Mouse (Mus musculus) hindbrain, postnatal 0 days (tissue): ENCODE data around the gene Abhd2. TPM values are rescaled to one million over a fixed set of nuclear protein-coding genes. Genes with fewer than 3 reads are reported as not detected.
A peak's percentile ranks its signal among the peaks of the same experiment; 100 is the strongest.

Experiments used
- ATAC-seq: fragments of 200-750 bp; cut with Nextera tagmentation; 2 replicates; pipeline ENCODE4 v1.8.0; 2017; ENCODE audit warnings: mild to moderate bottlenecking, moderate TSS enrichment, moderate library complexity
- DNase-seq: peaks from one replicate; pipeline ENCODE4 v3.0.0-alpha.2; 2015; ENCODE audit warnings: low spot score
- H3K27ac ChIP-seq: fragments of 300-500 bp; sonication (generic); 2 replicates; pipeline ENCODE4 v1.5.1; 2014; ENCODE audit warnings: mild to moderate bottlenecking
- H3K27me3 ChIP-seq: fragments of 300-500 bp; sonication (generic); 2 replicates; pipeline ENCODE4 v1.6.1; 2014; ENCODE audit warnings: low read length, mixed read lengths; ENCODE audit not compliant: insufficient read depth
- H3K36me3 ChIP-seq: fragments of 300-500 bp; sonication (generic); 2 replicates; pipeline ENCODE4 v1.6.1; 2014; ENCODE audit warnings: low read length, mixed read lengths; ENCODE audit not compliant: insufficient read depth
- H3K4me1 ChIP-seq: fragments of 300-500 bp; sonication (generic); 2 replicates; pipeline ENCODE4 v1.6.1; 2014; ENCODE audit warnings: antibody characterized with exemption, low read length, mixed read lengths; ENCODE audit not compliant: insufficient read depth
- H3K4me2 ChIP-seq: fragments of 300-500 bp; sonication (generic); 2 replicates; pipeline ENCODE4 v1.6.1; 2014; ENCODE audit warnings: low read depth, mild to moderate bottlenecking, low read length, moderate library complexity, mixed read lengths
- H3K4me3 ChIP-seq: fragments of 300-500 bp; sonication (generic); 2 replicates; pipeline ENCODE4 v1.5.1; 2014; ENCODE audit warnings: low read length
- H3K9ac ChIP-seq: fragments of 300-500 bp; sonication (generic); replicated peaks from 2 replicates; pipeline ENCODE4 v1.6.1; 2014; ENCODE audit warnings: mild to moderate bottlenecking, low read length, moderate library complexity, mixed read lengths
- H3K9me3 ChIP-seq: fragments of 300-500 bp; sonication (generic); 2 replicates; pipeline ENCODE4 v1.6.1; 2016; ENCODE audit warnings: low read length, mixed read lengths
- CTCF ChIP-seq: IDR thresholded peaks from 2 replicates; pipeline ENCODE4 v1.5.1; 2016; ENCODE audit warnings: antibody characterized with exemption, control low read depth, low read depth
- WGBS: fragments of 180-500 bp; shearing (Covaris S2); extraction: QIAGEN DNeasy Blood & Tissue Kit; methylation state at CpG from one replicate; pipeline ENCODE4 v1.1.7; 2014; 5-methylcytosine and 5-hydroxymethylcytosine counted together
- polyA plus RNA-seq: library from polyadenylated mRNA; unstranded; fragments of >200 nt; fragmentation: Nextera tagmentation; extraction: Ambion mirVana; gene quantifications from 2 replicates; pipeline ENCODE4 v1.2.1, GENCODE M21; 2015
- total RNA-seq: library from RNA; depleted of rRNA; stranded (reverse); fragments of >200 nt; gene quantifications from 2 replicates; pipeline ENCODE4 v1.2.3, GENCODE M21; 2014

Gene Abhd2
- total and polyA plus RNA-seq, 2 experiments from 2014 or later = 23.9 to 92.3 TPM

DNA sequence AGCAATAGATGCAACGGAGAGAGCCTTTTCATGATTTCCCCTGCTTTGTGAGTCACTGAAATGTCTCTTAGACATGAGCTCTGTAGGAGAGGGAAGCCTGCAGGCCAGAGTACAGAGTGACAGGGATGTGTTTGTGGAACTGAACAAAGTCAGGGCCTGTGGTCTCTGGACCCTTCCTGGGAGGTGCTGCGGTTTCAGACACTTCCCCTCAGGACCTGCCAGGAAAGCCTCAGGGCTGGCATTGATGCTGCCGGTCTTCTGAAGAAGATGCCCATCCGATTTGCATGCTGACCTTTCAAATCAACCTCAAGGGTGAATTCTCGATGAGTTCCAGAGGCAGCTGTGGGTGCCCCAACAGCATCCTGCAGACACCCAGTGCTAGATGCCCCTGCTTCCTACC, 41.5 kb downstream of the Abhd2 start:
- Histone ChIP-seq H3K4me3 (no peak overlapping the region), H3K4me2 (no peak overlapping the region), H3K9ac (no peak overlapping the region), H3K36me3 (no peaks in the 10 kb centered on the region), H3K27me3 (no peaks in the 10 kb centered on the region), H3K9me3 (no peaks in the 10 kb centered on the region), H3K4me1 (peaks cover 49% of the 10 kb centered on the region), H3K27ac (0 out of 2 replicates have a peak overlapping the region, but pooled peaks have one; percentile 46)
- DNase-seq = no peak
- TF ChIP-seq CTCF = no peak
- no peak for ATAC-seq
- WGBS = 46% methylated on average over 5 of the region's 5 CpGs

DNA sequence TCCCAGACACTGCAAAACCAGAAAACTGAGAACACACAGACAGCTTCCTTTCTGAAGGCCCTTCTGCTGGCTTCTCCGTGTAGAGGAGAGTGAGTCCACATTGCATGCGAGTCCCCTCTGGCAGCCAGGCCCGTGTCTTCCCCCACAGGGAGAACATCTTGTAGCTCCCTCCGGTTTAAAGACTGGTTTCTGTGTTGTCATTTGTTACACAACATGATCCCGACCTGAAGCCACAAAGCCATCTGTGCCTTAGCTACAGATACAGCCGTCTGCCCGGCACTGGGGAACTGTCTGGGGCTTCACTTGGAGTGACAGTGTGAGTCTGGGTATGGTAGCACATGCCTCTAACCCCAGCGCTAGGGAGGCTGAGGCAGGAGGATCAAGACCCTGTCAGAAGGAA, 42.1 kb downstream of the Abhd2 start:
- no peak for TF ChIP-seq CTCF
- H3K9ac ChIP-seq = no peak overlapping the region
- DNase-seq (no peak), ATAC-seq (no peak)
- peak overlapping the region; percentile 46 for H3K27ac ChIP-seq
- 33% methylated on average over 8 of the region's 8 CpGs for WGBS
- no peaks in the 10 kb centered on the region for H3K36me3 ChIP-seq
- H3K4me2 ChIP-seq = no peak overlapping the region
- H3K4me1 ChIP-seq = peaks cover 45% of the 10 kb centered on the region
- H3K9me3 ChIP-seq = no peaks in the 10 kb centered on the region
- no peaks in the 10 kb centered on the region for H3K27me3 ChIP-seq
- H3K4me3 ChIP-seq = no peak overlapping the region

DNA sequence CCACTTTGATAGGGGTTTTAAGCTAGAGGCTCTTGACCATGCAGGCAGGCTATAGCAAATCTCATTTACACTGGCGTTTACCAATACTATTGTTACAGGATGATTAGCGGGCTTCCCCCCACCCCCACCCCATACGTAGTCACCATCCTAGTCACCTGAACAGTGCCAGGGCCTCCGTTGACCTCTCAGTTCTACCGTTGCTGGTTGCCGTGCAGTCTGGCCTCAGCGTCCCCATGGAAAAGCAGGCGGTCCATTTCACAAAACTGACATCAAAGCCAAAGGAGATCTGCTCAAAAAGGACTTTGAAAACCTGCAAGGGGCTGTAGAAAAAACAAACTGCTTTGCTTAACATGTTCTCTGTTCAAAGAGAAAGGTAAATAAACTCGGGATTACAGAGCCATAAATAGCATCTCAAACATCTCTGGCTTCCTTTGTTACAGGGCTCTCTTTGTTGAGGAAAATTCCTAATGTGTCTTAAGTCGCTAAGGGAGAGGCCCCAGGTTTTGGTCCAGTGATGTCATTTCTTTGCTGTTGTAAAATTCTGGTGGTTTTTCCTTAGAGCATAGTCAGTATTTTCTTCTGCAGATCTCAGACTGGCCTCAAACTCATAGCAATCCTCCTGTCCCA, 43.2 kb downstream of the Abhd2 start:
- DNase-seq (no peak), ATAC-seq (no peak)
- TF ChIP-seq CTCF = no peak
- no peak overlapping the region for H3K4me3 ChIP-seq
- H3K9ac ChIP-seq = no peak overlapping the region
- H3K27ac ChIP-seq = peak overlapping the region; percentile 46; the same call in 1 of the 2 replicates
- no peak overlapping the region for H3K4me2 ChIP-seq
- no peaks in the 10 kb centered on the region for H3K27me3 ChIP-seq
- H3K4me1 ChIP-seq = peaks cover 37% of the 10 kb centered on the region
- H3K36me3 ChIP-seq = no peaks in the 10 kb centered on the region
- H3K9me3 ChIP-seq = no peaks in the 10 kb centered on the region
- 33% methylated on average over 10 of the region's 10 CpGs for WGBS

GRCm38 (mm10) chr7:79317576-79317975, 44.6 kb downstream of the Abhd2 start:
- Histone ChIP-seq H3K9ac (no peak overlapping the region), H3K4me2 (no peak overlapping the region), H3K4me1 (peaks cover 39% of the 10 kb centered on the region), H3K27ac (no peak overlapping the region), H3K4me3 (no peak overlapping the region), H3K9me3 (no peaks in the 10 kb centered on the region), H3K27me3 (no peaks in the 10 kb centered on the region), H3K36me3 (no peaks in the 10 kb centered on the region)
- ATAC-seq (no peak), DNase-seq (no peak)
- 59% methylated on average over 7 of the region's 7 CpGs for WGBS
- no peak for TF ChIP-seq CTCF

GRCm38 (mm10) chr7:79318110-79318801, 45.3 kb downstream of the Abhd2 start:
- Histone ChIP-seq H3K4me1 (peaks cover 35% of the 10 kb centered on the region), H3K27me3 (no peaks in the 10 kb centered on the region), H3K27ac (0 out of 2 replicates have a peak overlapping the region, but pooled peaks have one; percentile 1), H3K4me3 (no peak overlapping the region), H3K36me3 (no peaks in the 10 kb centered on the region), H3K9me3 (no peaks in the 10 kb centered on the region), H3K9ac (no peak overlapping the region), H3K4me2 (no peak overlapping the region)
- WGBS = 59% methylated on average over 13 of the region's 13 CpGs
- no peak for TF ChIP-seq CTCF
- ATAC-seq = no peak
- DNase-seq = no peak

DNA sequence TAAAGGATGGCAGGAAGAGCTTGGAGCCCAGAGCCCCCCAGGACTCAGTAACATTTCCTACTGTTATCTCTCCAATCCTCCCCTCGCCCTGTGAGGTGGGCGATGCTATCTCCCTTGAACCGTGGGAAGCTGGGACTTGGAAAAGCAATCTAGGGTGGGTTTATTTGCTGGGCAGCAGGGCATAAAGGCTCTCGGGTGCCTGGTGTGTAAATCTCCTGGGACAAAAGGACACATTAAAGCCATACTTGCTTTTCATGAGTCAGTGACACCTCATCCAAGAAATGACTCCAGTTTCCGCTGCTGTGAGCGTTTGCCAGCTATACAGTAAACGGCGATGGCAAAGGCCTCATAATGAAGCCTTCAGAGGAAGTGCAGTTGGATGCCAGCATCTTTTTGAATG, 50.9 kb downstream of the Abhd2 start:
- 0 out of 2 replicates have a peak overlapping the region, but pooled peaks have one; percentile 27 for H3K27ac ChIP-seq

DNA sequence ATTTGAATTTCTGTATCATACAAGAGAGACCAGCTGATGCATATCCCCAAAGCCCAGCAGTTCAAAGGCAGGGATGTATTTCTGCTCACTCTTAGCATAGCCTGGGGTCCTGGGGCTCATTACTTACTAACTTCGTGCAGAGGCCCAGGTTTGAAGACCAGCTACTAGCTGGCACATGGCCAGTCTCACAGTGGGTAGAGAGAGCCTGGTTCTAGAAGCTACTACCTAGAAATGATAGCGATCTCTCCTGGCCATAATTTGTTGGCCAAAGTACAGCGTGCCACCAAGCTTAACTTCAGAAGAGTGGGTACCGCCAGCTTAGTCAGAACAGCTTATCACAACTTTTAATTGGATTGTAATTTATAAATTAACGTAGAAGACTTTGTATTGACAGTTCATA, 55.8 kb downstream of the Abhd2 start:
- H3K4me1 ChIP-seq = no peaks in the 10 kb centered on the region
- TF ChIP-seq CTCF = no peak
- H3K9me3 ChIP-seq = no peaks in the 10 kb centered on the region
- H3K36me3 ChIP-seq = peaks cover 45% of the 10 kb centered on the region; the same call in 1 of the 2 replicates
- 77% methylated on average over 5 of the region's 5 CpGs for WGBS
- H3K27me3 ChIP-seq = no peaks in the 10 kb centered on the region
- H3K4me2 ChIP-seq = no peak overlapping the region
- H3K9ac ChIP-seq = no peak overlapping the region
- H3K27ac ChIP-seq = no peak overlapping the region
- no peak for ATAC-seq
- no peak for DNase-seq
- no peak overlapping the region for H3K4me3 ChIP-seq

More for the DNA sequence above, 50.9 kb downstream of the Abhd2 start:
- TF ChIP-seq CTCF = no peak
- Histone ChIP-seq H3K27me3 (no peaks in the 10 kb centered on the region), H3K4me1 (0 out of 2 replicates have a peak, but pooled peaks cover 8% of the 10 kb centered on the region), H3K9me3 (no peaks in the 10 kb centered on the region), H3K36me3 (peaks cover 42% of the 10 kb centered on the region; the same call in 1 of the 2 replicates), H3K4me2 (no peak overlapping the region), H3K4me3 (no peak overlapping the region), H3K9ac (no peak overlapping the region)
- 65% methylated on average over 8 of the region's 8 CpGs for WGBS
- DNase-seq = no peak
- no peak for ATAC-seq
